Mouse (Mus musculus) heart, postnatal 0 days (tissue): Measurements from ENCODE around the gene Cavin4.

Source experiments
- CTCF ChIP-seq: IDR thresholded peaks from 2 replicates; pipeline ENCODE4 v1.5.1; 2016; ENCODE audit warnings: antibody characterized with exemption, control low read depth, low read depth
- EP300 ChIP-seq: IDR thresholded peaks from 2 replicates; pipeline ENCODE4 v1.6.1; 2016; ENCODE audit warnings: antibody characterized with exemption, low read depth

- TF ChIP-seq CTCF (no peak), EP300 (no peak)
These were observed 9.6 kb downstream of the Cavin4 start for GRCm38 (mm10) chr4:48672915-48673314.
